Mouse (Mus musculus): ENCODE measurements around the gene Pnn. TPM values are rescaled to one million over a fixed set of nuclear protein-coding genes. Genes with fewer than 3 reads are reported as not detected.
"Not testable (repeated sequence)": the region's sequence is repeated elsewhere in the genome, so short reads cannot be mapped to it uniquely, and the experiment has no call there.

Pnn gene
- polyA plus RNA-seq, 1 experiment, result 32.9 TPM

DNA sequence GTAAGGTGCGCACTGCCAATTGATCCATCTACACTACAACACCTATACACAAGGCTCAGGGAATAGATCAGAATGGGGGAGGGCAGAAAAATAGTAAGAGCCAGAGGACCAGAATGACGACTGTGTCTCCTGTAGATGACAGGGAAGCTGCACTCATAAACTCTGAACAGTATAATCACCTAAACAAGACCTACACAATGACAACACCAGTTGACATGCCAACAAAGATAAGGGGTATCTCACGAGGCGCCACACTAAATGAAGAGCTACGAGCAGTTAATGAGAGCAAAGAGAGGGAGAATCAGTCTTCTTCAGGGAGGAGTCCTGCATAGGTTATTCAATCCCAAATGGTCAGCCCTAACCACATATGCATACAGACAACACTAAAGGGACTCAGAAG lies 13.5 kb upstream of the Pnn start:
- H3K4me1 ChIP-seq, result peaks cover 71% of the 10 kb centered on the region
- H3K27me3 ChIP-seq (replicated peaks), result no peaks in the 10 kb centered on the region
- no peaks in the 10 kb centered on the region for H3K9me3 ChIP-seq
- TF ChIP-seq FLI1 (IDR thresholded peaks at IDR 0.05; ENCODE audit: low read length) (no peak), GATA1 (IDR thresholded peaks at IDR 0.05; ENCODE audit: borderline replicate concordance, low read length) (no peak)
- no peak overlapping the region for H3K4me3 ChIP-seq (replicated peaks)
- peaks cover 78% of the 10 kb centered on the region for H3K36me3 ChIP-seq (replicated peaks; ENCODE audit: low read length)

DNA sequence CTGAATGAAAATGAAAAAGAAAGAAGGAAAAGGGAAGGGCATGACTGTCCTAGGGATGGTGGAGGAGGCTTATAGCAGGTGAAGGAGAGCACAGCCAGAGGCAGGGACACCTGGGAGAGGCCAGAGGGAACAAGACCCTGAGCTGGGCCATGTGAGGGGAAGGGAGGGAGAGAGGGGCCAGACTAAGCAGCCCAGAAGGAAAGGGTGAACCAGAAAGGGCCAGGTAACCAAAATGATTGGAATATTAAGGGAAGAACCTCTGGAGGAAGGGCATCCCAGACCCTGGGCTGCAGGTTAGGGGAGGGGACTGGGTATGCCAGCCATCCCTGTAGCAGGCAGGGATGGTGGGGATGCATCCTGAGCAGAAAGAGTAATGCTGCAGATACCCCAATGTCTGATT lies 12.7 kb upstream of the Pnn start:
- Histone ChIP-seq H3K27me3 (replicated peaks) (no peaks in the 10 kb centered on the region), H3K4me3 (replicated peaks) (no peak overlapping the region), H3K36me3 (replicated peaks; ENCODE audit: low read length) (peaks cover 78% of the 10 kb centered on the region), H3K9me3 (no peaks in the 10 kb centered on the region), H3K4me1 (peaks cover 73% of the 10 kb centered on the region)
- TF ChIP-seq FLI1 (IDR thresholded peaks at IDR 0.05; ENCODE audit: low read length), result no peak
- TF ChIP-seq GATA1 (IDR thresholded peaks at IDR 0.05; ENCODE audit: borderline replicate concordance, low read length), result no peak

DNA sequence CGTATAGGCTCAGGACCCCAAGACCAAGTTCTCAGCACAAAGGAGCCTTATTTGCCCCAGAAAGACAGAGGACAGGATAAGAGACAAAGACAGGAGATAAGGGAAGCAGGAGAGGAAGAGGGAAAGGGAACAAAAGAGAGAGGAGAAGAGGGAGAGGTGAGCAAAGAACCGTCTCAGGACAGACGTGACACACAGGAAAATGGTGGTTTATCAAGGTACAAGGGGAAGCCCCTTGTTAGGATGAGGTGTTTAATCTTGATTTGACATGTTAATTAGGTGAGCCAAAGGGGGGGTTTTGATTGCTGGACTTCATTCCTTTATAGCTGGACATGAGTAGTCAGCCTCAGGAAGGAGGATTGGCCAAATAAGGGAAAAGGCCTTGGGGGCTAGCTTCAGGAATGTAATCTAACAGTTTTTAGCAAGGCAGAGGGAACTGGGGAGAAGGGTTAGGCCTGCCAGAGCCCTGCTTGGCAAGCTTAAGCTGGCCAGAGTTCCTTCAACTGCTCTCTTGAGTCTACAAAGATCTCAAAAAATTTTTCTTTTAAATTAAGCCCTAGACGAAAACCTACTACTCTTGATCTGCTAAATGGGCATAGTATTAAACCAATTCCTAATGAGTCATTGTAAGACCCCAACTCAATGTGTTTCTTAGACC lies 11.4 kb upstream of the Pnn start:
- Histone ChIP-seq H3K9me3 (no peaks in the 10 kb centered on the region), H3K27me3 (replicated peaks) (no peaks in the 10 kb centered on the region), H3K4me1 (peaks cover 76% of the 10 kb centered on the region), H3K36me3 (replicated peaks; ENCODE audit: low read length) (peaks cover 75% of the 10 kb centered on the region), H3K4me3 (replicated peaks) (no peak overlapping the region)
- TF ChIP-seq FLI1 (IDR thresholded peaks at IDR 0.05; ENCODE audit: low read length) (no peak), GATA1 (IDR thresholded peaks at IDR 0.05; ENCODE audit: borderline replicate concordance, low read length) (no peak)

DNA sequence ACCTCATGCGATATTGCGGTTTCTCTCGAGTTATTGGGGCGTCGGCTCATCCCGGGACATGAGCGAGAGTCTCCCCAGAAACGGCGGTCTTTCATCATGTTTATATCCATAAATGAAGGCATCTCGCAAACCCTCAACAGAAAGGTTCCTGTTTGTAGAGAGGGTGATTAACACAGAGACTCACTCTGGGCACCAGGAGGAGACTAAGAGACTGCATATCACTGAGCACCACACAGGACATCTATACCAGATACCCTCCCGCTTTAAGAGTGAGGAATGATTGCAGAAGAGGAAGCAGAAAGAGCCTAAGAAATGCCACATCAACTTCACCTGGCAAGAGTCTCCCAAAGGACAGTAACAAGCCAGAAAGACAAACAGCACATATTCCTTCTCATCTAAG lies 10.5 kb upstream of the Pnn start:
- H3K27me3 ChIP-seq (replicated peaks), result no peaks in the 10 kb centered on the region
- peaks cover 80% of the 10 kb centered on the region for H3K4me1 ChIP-seq
- H3K9me3 ChIP-seq, result no peaks in the 10 kb centered on the region
- peaks cover 68% of the 10 kb centered on the region for H3K36me3 ChIP-seq (replicated peaks; ENCODE audit: low read length)
- TF ChIP-seq FLI1 (IDR thresholded peaks at IDR 0.05; ENCODE audit: low read length), result no peak
- no peak for TF ChIP-seq GATA1 (IDR thresholded peaks at IDR 0.05; ENCODE audit: borderline replicate concordance, low read length)
- no peak overlapping the region for H3K4me3 ChIP-seq (replicated peaks)

DNA sequence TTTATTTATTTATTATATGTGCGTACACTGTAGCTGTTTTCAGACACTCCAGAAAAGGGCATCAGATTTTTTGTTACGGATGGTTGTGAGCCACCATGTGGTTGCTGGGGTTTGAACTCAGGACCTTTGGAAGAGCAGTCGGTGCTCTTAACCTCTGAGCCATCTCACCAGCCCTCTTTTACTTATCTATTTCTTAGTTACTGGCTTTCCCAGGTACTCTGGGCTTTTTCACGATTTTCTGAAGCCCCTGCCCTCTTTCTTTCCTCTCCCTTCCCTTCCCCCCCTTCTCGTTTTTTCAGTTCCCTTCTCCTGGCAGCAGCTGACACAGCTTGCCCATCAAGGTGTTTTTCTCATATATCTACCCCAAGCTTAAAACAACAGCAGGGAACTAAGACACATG lies 8.4 kb upstream of the Pnn start:
- Histone ChIP-seq H3K4me1 (peaks cover 65% of the 10 kb centered on the region), H3K36me3 (replicated peaks; ENCODE audit: low read length) (peaks cover 53% of the 10 kb centered on the region)

DNA sequence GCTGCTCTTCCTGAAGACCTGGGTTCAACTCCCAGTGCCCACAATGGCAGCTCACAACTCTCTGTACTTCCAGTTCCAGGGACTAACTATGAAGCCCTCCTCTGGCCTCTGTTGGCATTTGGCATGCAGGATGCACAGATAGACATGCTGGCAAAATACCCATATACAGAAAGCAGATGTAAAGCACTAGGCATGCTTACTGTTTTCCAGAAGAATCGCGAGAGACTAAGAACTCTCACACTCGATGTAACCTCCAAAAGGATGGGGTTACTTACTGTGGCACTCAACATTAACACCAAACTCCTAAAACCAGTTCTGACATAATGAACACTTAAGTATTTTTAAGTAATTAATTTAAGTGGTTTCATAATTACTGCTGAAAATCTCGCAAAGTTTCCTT lies 6.4 kb upstream of the Pnn start:
- no peaks in the 10 kb centered on the region for H3K27me3 ChIP-seq (replicated peaks)
- no peaks in the 10 kb centered on the region for H3K9me3 ChIP-seq
- H3K36me3 ChIP-seq (replicated peaks; ENCODE audit: low read length), result peaks cover 37% of the 10 kb centered on the region
- TF ChIP-seq FLI1 (IDR thresholded peaks at IDR 0.05; ENCODE audit: low read length) (no peak), GATA1 (IDR thresholded peaks at IDR 0.05; ENCODE audit: borderline replicate concordance, low read length) (no peak)
- H3K4me3 ChIP-seq (replicated peaks), result peak overlapping the region; percentile 100
- peaks cover 46% of the 10 kb centered on the region for H3K4me1 ChIP-seq

More for the DNA sequence above, 8.4 kb upstream of the Pnn start:
- not testable (repeated sequence) for H3K27me3 ChIP-seq (replicated peaks); H3K4me3 ChIP-seq (replicated peaks); H3K9me3 ChIP-seq

DNA sequence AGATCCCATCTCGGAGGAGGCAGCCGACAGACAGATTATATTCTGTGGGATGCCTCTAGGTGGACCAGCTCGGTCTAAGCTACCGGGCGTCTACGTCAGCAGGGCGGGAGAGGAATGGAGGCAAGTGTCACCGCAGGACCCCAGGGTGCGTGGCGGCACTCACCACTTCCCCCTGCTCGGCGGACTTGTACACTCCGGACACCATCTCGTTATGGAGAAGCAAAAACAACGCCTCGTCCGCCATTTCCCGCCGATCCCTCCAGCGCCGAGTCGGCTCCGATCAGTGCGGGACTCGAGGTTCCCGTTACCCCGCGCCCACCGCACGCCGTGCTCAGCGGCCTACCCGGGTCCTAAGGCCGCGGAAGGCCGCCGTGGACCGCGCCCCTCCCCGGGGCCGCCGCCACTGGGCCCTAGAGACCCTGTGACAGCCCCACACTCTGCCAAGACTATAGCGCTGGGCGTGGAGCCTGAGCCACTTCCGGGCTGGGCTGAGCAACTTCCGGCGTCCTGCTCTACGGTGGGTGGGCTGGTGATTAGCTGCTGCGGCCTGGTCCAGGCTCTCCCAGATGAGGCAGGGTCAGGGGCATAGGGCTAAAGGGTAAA lies 5.6 kb upstream of the Pnn start, which contains the start of gene Trappc6b:
Gene Trappc6b (minus strand): TSS at position 480 of the 603 bp plus-strand sequence.
- Histone ChIP-seq H3K9me3 (no peaks in the 10 kb centered on the region), H3K27me3 (replicated peaks) (no peaks in the 10 kb centered on the region), H3K4me3 (replicated peaks) (peak within 1 kb of the TSS; percentile 100), H3K36me3 (replicated peaks; ENCODE audit: low read length) (peaks cover 31% of the 10 kb centered on the region), H3K4me1 (peaks cover 40% of the 10 kb centered on the region)
- TF ChIP-seq FLI1 (IDR thresholded peaks at IDR 0.05; ENCODE audit: low read length) (peak; percentile 76; the same call in 1 of the 2 replicates), GATA1 (IDR thresholded peaks at IDR 0.05; ENCODE audit: borderline replicate concordance, low read length) (no peak)

DNA sequence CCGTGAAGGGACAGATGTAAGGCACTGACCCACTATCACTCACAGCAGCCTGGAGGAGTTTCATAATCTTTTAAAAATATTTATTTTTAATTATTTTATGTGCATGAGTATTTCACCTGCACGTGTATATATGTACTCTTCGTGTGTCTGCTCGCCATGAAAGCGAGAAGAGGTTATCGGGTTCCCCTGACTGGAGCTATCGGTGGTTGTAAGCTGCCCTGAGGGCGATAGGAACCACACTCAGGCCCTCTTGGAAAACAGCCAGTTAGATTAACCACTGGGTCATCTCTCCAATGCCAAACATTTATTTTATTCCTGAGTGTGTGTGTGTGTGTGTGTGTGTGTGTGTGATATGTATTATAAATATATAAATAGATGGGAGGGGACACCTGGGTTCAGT lies 1.8 kb upstream of the Pnn start:
- TF ChIP-seq FLI1 (IDR thresholded peaks at IDR 0.05; ENCODE audit: low read length) (no peak), GATA1 (IDR thresholded peaks at IDR 0.05; ENCODE audit: borderline replicate concordance, low read length) (no peak)
- Histone ChIP-seq H3K27me3 (replicated peaks) (no peaks in the 10 kb centered on the region), H3K36me3 (replicated peaks; ENCODE audit: low read length) (peaks cover 18% of the 10 kb centered on the region), H3K4me3 (replicated peaks) (no peak overlapping the region), H3K9me3 (no peaks in the 10 kb centered on the region), H3K4me1 (peaks cover 26% of the 10 kb centered on the region)

DNA sequence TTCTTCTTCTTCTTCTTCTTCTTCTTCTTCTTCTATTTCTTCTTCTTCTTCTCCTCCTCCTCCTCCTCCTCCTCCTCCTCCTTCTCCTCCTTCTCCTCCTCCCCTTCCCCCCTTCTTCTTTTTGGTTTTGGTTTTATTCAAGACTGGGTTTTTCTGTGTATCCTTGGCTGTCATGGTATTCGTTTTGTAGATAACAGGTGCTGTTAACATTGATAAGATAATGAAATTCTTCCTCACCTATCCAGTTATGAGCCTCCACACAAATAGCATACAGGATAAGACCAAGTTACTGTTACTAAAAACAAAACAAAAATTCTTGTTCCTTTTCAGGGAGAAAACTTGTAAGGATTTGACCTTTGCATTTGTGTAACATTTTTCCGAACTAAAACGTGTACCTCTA lies 908 bp upstream of the Pnn start:
- Histone ChIP-seq H3K4me3 (replicated peaks) (peak overlapping the region; percentile 96), H3K4me1 (peaks cover 17% of the 10 kb centered on the region; the same call in 1 of the 2 replicates), H3K9me3 (no peaks in the 10 kb centered on the region), H3K27me3 (replicated peaks) (no peaks in the 10 kb centered on the region), H3K36me3 (replicated peaks; ENCODE audit: low read length) (peaks cover 28% of the 10 kb centered on the region)
- no peak for TF ChIP-seq GATA1 (IDR thresholded peaks at IDR 0.05; ENCODE audit: borderline replicate concordance, low read length)
- no peak for TF ChIP-seq FLI1 (IDR thresholded peaks at IDR 0.05; ENCODE audit: low read length)

DNA sequence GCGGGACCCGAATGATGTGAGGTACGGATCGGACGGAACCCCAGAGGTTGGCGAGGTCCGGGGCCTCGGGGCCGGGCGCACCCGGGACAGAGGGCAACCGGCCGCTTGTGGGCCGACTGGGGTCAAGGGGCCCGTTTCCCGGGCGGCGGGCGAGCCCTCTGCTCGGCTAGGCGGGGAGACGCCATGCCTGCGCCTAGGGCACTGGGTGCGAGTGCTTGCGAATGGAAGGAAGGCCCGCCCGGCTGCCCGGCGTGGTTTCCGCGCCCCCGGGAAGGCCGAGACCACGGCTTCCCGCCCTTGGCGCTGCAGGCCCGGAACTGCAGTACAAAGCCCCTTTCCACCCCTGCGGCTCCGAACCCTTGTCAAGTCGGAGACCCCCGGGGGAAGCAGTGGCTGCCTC lies 411 bp downstream of the Pnn start:
- H3K4me3 ChIP-seq (replicated peaks), result peak overlapping the region; percentile 96
- TF ChIP-seq GATA1 (IDR thresholded peaks at IDR 0.05; ENCODE audit: borderline replicate concordance, low read length) (no peak), FLI1 (IDR thresholded peaks at IDR 0.05; ENCODE audit: low read length) (no peak)
- H3K9me3 ChIP-seq, result no peaks in the 10 kb centered on the region
- H3K4me1 ChIP-seq, result peaks cover 21% of the 10 kb centered on the region
- no peaks in the 10 kb centered on the region for H3K27me3 ChIP-seq (replicated peaks)
- H3K36me3 ChIP-seq (replicated peaks; ENCODE audit: low read length), result peaks cover 41% of the 10 kb centered on the region

Measured in megakaryocyte, embryonic 14.5 days (primary cell).